In genomic region chr3:104305904-104306563, GRCm38 (mm10) we compare ENCODE assay signal across 11 mouse cellular contexts.
DNase-seq lines count a peak whose midpoint lies in the region; ATAC-seq and TF ChIP-seq lines count a peak whose summit lies in the region.
"Had no signal": no experiment of that assay in that cellular context is flagged by ENCODE, and none has a peak within 500 bp of the region (broad histone marks: within the 10 kb centered on the region; RNA-seq: fewer than 3 reads in every experiment).

No protein-coding gene starts in this region.

- no peaks in the 10 kb centered on the region for H3K9me3 ChIP-seq in heart, embryonic 15.5 days (replicated peaks)
- H3K9me3 ChIP-seq in forebrain, postnatal 0 days (ENCODE audit: low read length): no peaks in the 10 kb centered on the region
- H3K9me3 ChIP-seq: liver, embryonic 12.5 days had no signal

- no peak for ATAC-seq in heart, embryonic 15.5 days (replicated peaks; ENCODE audit: insufficient number of reproducible peaks, insufficient read depth, low FRiP score, low read depth)
- peak; percentile 66 for ATAC-seq in forebrain, postnatal 0 days
- ATAC-seq: liver, embryonic 12.5 days had no signal

- 14% methylated on average over 12 of the region's 12 CpGs for WGBS in heart, embryonic 15.5 days
- WGBS in forebrain, postnatal 0 days: 12% methylated on average over 12 of the region's 12 CpGs

- peaks cover 16% of the 10 kb centered on the region for H3K4me1 ChIP-seq in heart, embryonic 15.5 days (replicated peaks)
- 0 out of 2 replicates have a peak, but pooled peaks cover 5% of the 10 kb centered on the region for H3K4me1 ChIP-seq in forebrain, postnatal 0 days (ENCODE audit: insufficient read depth)
- H3K4me1 ChIP-seq: liver, embryonic 12.5 days had no signal

- no peak for DNase-seq in heart, adult 8-10 months (ENCODE audit: low spot score)
- peak; percentile 30 for DNase-seq in retina, postnatal 1 day
- no peak for DNase-seq in retina, embryonic 14.5 days (ENCODE audit: low spot score)
- DNase-seq in forebrain, postnatal 0 days: no peak
- no peak for DNase-seq in gastrocnemius, adult 18-20 months (ENCODE audit: low spot score)
- no peak for DNase-seq in cerebellum, adult 8-10 months
- DNase-seq: cerebellum, postnatal 25 days; heart, postnatal 36 days; kidney, adult 8-10 months had no signal

- no peak for TF ChIP-seq CTCF in forebrain, postnatal 0 days (IDR thresholded peaks at IDR 0.05; ENCODE audit: low read depth)

- H3K4me3 ChIP-seq in heart, embryonic 15.5 days: no peak overlapping the region
- no peak overlapping the region for H3K4me3 ChIP-seq in forebrain, postnatal 0 days (ENCODE audit: low read depth, low read length)
- H3K4me3 ChIP-seq: liver, embryonic 12.5 days had no signal

- no peak overlapping the region for H3K27ac ChIP-seq in heart, embryonic 15.5 days
- H3K27ac ChIP-seq in forebrain, postnatal 0 days (ENCODE audit: low read depth, low read length): no peak overlapping the region
- H3K27ac ChIP-seq: liver, embryonic 12.5 days had no signal

- no peaks in the 10 kb centered on the region for H3K27me3 ChIP-seq in heart, embryonic 15.5 days
- H3K27me3 ChIP-seq in forebrain, postnatal 0 days (ENCODE audit: insufficient read depth, low read length): no peaks in the 10 kb centered on the region; the same call in 1 of the 2 replicates

- no peaks in the 10 kb centered on the region for H3K36me3 ChIP-seq in heart, embryonic 15.5 days
- no peaks in the 10 kb centered on the region for H3K36me3 ChIP-seq in forebrain, postnatal 0 days (ENCODE audit: insufficient read depth)
- H3K36me3 ChIP-seq: liver, embryonic 12.5 days had no signal

- peak overlapping the region; percentile 2; the same call in 1 of the 2 replicates for H3K4me2 ChIP-seq in heart, embryonic 15.5 days
- H3K4me2 ChIP-seq in forebrain, postnatal 0 days (ENCODE audit: low read depth): no peak overlapping the region
- H3K4me2 ChIP-seq: liver, embryonic 12.5 days had no signal

- no peak overlapping the region for H3K9ac ChIP-seq in heart, embryonic 15.5 days
- H3K9ac ChIP-seq in forebrain, postnatal 0 days: no peak overlapping the region
- H3K9ac ChIP-seq: liver, embryonic 12.5 days had no signal
